Mouse (Mus musculus) bone marrow, adult 2 months (tissue): ENCODE measurements around the gene Kcnj5. TPM values are rescaled to one million over a fixed set of nuclear protein-coding genes. Genes with fewer than 3 reads are reported as not detected.

Experiments used
- H3K27ac ChIP-seq: fragments of 200-500 bp; 2 replicates; pipeline ENCODE4 v1.5.1; 2012; ENCODE audit warnings: low read depth, mild to moderate bottlenecking, control low read depth, inconsistent platforms, low read length; ENCODE audit not compliant: control insufficient read depth, poor library complexity, insufficient read depth
- H3K4me1 ChIP-seq: fragments of 200-500 bp; 2 replicates; pipeline ENCODE4 v1.6.1; 2011; ENCODE audit warnings: low read length; ENCODE audit not compliant: control insufficient read depth, insufficient read depth
- H3K4me3 ChIP-seq: fragments of 200-500 bp; replicated peaks from 2 replicates; pipeline ENCODE3; 2011; ENCODE audit warnings: mild to moderate bottlenecking, low read depth, low read length, control low read depth; ENCODE audit not compliant: control insufficient read depth
- CTCF ChIP-seq: fragments of 200-500 bp; IDR thresholded peaks from 2 replicates; pipeline ENCODE4 v1.5.1; 2011; ENCODE audit warnings: low read length, control low read depth; ENCODE audit not compliant: control insufficient read depth, insufficient read depth
- POLR2A ChIP-seq: fragments of 200-500 bp; IDR thresholded peaks from 2 replicates; pipeline ENCODE4 v1.6.1; 2011; ENCODE audit warnings: low read depth, mild to moderate bottlenecking, control low read depth, low read length, borderline replicate concordance; ENCODE audit not compliant: control insufficient read depth
- WGBS: fragments of 180-500 bp; shearing (Covaris S2); methylation state at CpG from one replicate; pipeline ENCODE4 v1.1.7; 2018; 5-methylcytosine and 5-hydroxymethylcytosine counted together
- polyA plus RNA-seq: library from polyadenylated mRNA; stranded (reverse); fragments of >200 nt; gene quantifications from 2 replicates; pipeline ENCODE4 v1.2.4, GENCODE M21; 2011; ENCODE audit warnings: low replicate concordance; ENCODE audit not compliant: missing spikeins, insufficient read depth, insufficient read length

Gene Kcnj5
- polyA plus RNA-seq, 1 experiment = 6.1 TPM

DNA sequence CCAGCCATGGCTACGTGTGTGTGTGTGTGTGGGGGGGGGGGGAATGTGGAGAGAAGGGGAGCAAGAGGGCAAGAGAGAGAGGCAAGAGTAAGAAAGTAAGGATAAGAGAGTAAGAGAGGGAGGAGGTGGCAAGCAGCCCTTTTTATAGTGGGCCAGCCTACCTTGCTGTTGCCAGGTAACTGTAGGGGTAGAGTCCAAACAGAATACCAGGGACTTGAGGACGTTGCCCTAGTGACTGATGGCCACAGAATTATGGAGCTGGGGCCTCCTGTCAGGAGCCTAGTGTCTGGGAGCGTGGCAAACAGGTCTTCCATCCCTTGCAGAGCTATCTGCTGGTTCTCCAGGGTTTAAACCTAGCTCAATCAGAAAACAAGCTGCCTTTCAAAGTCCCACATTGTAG, 64.4 kb downstream of the Kcnj5 start:
- H3K27ac ChIP-seq = no peak overlapping the region
- H3K4me3 ChIP-seq = no peak overlapping the region
- H3K4me1 ChIP-seq = no peaks in the 10 kb centered on the region; the same call in 1 of the 2 replicates
- 73% methylated on average over 3 of the region's 3 CpGs for WGBS
- TF ChIP-seq POLR2A (no peak), CTCF (no peak)

DNA sequence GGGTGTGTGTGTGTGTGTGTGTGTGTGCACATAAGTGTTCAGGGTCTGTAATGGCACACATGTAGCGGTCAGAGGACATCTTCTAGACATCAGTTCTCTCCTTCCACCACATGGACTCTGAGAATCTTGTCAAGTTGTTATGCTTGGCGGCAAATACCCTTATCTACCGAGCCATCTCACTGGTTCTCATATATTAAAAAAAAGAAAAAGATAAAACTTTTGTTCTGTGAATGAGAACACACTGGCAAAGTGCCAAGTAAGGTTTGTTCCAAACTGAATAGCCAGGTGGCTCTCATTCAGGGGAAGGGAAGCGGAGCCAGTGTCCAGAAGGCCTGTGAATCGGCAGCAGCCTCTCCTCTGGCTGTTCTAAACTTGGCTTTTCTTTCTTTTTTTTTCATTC, 66.1 kb downstream of the Kcnj5 start:
- TF ChIP-seq POLR2A = no peak
- TF ChIP-seq CTCF = no peak
- 85% methylated on average over 5 of the region's 5 CpGs for WGBS
- H3K4me3 ChIP-seq = no peak overlapping the region
- no peak overlapping the region for H3K27ac ChIP-seq
- H3K4me1 ChIP-seq = no peaks in the 10 kb centered on the region; the same call in 1 of the 2 replicates

DNA sequence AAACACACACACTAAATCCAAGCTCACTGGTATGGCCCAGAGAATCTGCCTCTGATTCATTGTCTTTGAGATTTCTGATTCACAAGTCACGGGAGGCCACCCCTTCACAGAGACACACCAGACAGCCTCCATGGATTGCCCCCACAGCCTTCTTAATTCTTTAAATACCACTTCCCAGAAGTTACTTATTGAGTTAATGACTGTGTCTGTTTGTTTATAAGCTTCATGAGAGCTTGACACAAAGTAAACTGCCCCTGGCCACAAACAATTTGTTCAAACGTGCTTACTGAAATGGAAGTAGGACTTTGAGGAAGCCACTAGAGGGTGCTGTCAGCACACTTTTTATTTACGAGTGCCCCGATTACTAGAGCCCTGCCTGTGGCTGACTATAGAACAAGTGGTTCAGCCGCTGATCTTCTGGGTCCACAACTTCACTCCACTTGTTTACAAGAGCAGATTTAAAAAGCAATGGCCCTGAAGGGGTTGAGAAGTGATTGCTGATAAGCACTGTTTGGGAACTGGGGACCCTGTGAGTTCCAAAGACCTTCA, 72.2 kb downstream of the Kcnj5 start:
- 18% methylated on average over 5 of the region's 5 CpGs for WGBS
- Histone ChIP-seq H3K4me1 (no peaks in the 10 kb centered on the region), H3K27ac (no peak overlapping the region), H3K4me3 (no peak overlapping the region)
- TF ChIP-seq CTCF = peak; percentile 22; the same call in 1 of the 2 replicates
- TF ChIP-seq POLR2A = no peak

Other genes starting within 250 kb of the Kcnj5 start
- gene Arhgap32, start 228.2 kb downstream of the Kcnj5 start, polyA plus RNA-seq = 2.6 and 2.8 TPM in 2 replicates
- gene Kcnj1, start 28.1 kb upstream of the Kcnj5 start, polyA plus RNA-seq = not detected in 2 replicates
- 17.4 and 33.9 TPM in 2 replicates for gene Fli1, start 198.5 kb upstream of the Kcnj5 start, polyA plus RNA-seq